Mouse (Mus musculus): ENCODE results near the gene Atp5d. TPM values are rescaled to one million over a fixed set of nuclear protein-coding genes. Genes with fewer than 3 reads are reported as not detected.

The Atp5d gene
- 827 and 861 TPM in 2 replicates for polyA plus RNA-seq (2016; fragmentation: Nextera tagmentation; extraction: Ambion mirVana)

DNA sequence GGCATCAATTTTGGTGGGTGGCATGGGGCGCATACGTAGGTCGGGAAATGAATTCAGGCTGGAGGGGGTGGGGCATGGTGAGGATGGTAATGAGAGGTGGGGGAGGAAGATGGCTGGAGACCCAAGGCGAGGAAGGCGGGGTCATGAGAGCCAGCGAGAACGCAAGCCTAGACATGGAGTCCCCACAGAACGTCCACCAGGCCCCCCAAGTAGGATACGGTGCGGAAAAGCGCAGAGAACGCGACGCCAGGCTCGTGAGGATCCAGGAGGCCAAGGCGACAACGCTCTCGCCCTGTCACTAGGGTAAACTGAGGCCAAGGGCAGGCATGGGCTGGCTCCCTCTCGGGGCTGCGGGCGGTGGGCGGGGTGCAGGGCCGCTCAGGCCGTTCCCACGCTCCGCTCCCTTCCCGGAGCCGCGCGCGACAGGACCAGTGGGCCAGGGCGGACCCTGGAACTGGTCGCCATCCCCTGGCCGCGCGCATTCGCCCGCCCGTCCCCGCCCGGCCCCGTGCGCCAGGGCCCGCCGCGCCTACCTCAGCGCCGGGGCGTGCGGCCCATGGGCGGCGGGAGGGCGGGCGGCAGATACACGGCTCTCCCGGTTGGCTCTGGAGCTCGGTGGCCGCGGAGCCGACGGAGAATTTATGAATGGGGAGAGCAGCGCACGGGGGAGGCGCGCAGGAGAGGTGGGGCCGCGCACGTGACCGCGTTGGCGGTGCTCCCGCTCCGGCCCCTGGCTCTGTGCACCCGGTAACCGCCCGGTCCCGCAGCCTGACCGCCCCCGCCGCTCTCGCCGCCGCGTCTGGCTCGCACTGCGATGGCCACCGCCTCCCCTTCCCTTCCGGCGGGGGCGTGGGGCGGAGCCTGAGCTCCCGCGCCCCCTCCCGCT is at the start of gene Atp5d:
Atp5d (plus strand) TSS at position 80 of the 886 bp plus-strand sequence.
- under 1% methylated on average over 85 of the region's 94 CpGs for WGBS
- peaks cover 50% of the 10 kb centered on the region for H3K4me1 ChIP-seq (replicated peaks)
- H3K27me3 ChIP-seq (replicated peaks): peaks cover 41% of the 10 kb centered on the region
- peak within 1 kb of the TSS; percentile 79 for H3K4me3 ChIP-seq
- 0 out of 2 replicates have a peak, but pooled peaks cover 4% of the 10 kb centered on the region for H3K9me3 ChIP-seq (replicated peaks)
- H3K4me2 ChIP-seq: peak within 1 kb of the TSS; percentile 100
- peak within 1 kb of the TSS; percentile 90 for H3K9ac ChIP-seq
- ATAC-seq (ENCODE audit: insufficient number of reproducible peaks, low FRiP score): peak; percentile 22
- H3K36me3 ChIP-seq: peaks cover 5% of the 10 kb centered on the region
- H3K27ac ChIP-seq (ENCODE audit: poor library complexity, severe bottlenecking): peak within 1 kb of the TSS; percentile 46; the same call in 1 of the 2 replicates

- H3K9ac ChIP-seq: 0 out of 2 replicates have a peak overlapping the region, but pooled peaks have one; percentile 16
- H3K27me3 ChIP-seq (replicated peaks): no peaks in the 10 kb centered on the region
- 38% methylated on average over 4 of the region's 4 CpGs for WGBS
- H3K4me3 ChIP-seq: no peak overlapping the region
- H3K9me3 ChIP-seq (replicated peaks): no peaks in the 10 kb centered on the region
- no peak overlapping the region for H3K27ac ChIP-seq (ENCODE audit: poor library complexity, severe bottlenecking)
- ATAC-seq (ENCODE audit: insufficient number of reproducible peaks, low FRiP score): no peak
- peaks cover 10% of the 10 kb centered on the region for H3K36me3 ChIP-seq
- no peak overlapping the region for H3K4me2 ChIP-seq
- H3K4me1 ChIP-seq (replicated peaks): peaks cover 51% of the 10 kb centered on the region
Observed at GRCm38 (mm10) chr10:80089146-80089545, 49.3 kb upstream of the Atp5d start.

- H3K9me3 ChIP-seq (replicated peaks): no peaks in the 10 kb centered on the region
- peaks cover 56% of the 10 kb centered on the region for H3K4me1 ChIP-seq (replicated peaks)
- no peak overlapping the region for H3K9ac ChIP-seq
- peaks cover 4% of the 10 kb centered on the region for H3K36me3 ChIP-seq
- no peak for ATAC-seq (ENCODE audit: insufficient number of reproducible peaks, low FRiP score)
- 89% methylated on average over 6 of the region's 6 CpGs for WGBS
- no peak overlapping the region for H3K4me3 ChIP-seq
- no peak overlapping the region for H3K27ac ChIP-seq (ENCODE audit: poor library complexity, severe bottlenecking)
- H3K27me3 ChIP-seq (replicated peaks): no peaks in the 10 kb centered on the region
- H3K4me2 ChIP-seq: no peak overlapping the region
Observed at GRCm38 (mm10) chr10:80091527-80091926, 46.9 kb upstream of the Atp5d start.

- no peak for ATAC-seq (ENCODE audit: insufficient number of reproducible peaks, low FRiP score)
Observed at GRCm38 (mm10) chr10:80092690-80093089, 45.7 kb upstream of the Atp5d start.

DNA sequence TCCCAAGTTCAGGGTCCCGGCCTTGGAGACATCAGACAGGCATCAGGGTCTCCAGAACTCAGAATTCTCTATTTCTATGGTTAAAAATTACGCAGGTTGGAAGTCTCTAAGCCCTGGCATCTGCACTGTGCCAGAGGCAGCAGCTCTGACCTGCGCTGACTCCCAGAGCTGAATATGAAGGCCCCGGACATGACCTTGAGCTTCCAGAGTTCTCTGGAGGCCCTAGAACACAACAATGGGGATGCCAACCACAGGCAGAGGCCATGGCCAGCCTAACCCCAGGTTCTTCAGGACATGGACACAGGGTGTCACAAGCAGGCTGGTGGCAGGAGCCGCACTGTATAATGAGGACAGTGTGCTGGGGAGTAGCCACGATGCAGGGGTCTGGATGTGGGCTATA is 44.3 kb upstream of the Atp5d start:
- Histone ChIP-seq H3K4me2 (no peak overlapping the region), H3K4me3 (no peak overlapping the region), H3K9ac (no peak overlapping the region), H3K27me3 (replicated peaks) (no peaks in the 10 kb centered on the region), H3K9me3 (replicated peaks) (no peaks in the 10 kb centered on the region), H3K36me3 (peaks cover 4% of the 10 kb centered on the region), H3K4me1 (replicated peaks) (peaks cover 68% of the 10 kb centered on the region), H3K27ac (ENCODE audit: poor library complexity, severe bottlenecking) (no peak overlapping the region)
- ATAC-seq (ENCODE audit: insufficient number of reproducible peaks, low FRiP score): no peak
- WGBS: 85% methylated on average over 6 of the region's 6 CpGs

More at GRCm38 (mm10) chr10:80092690-80093089, 45.7 kb upstream of the Atp5d start:
- Histone ChIP-seq H3K4me2 (no peak overlapping the region), H3K36me3 (peaks cover 4% of the 10 kb centered on the region), H3K9me3 (replicated peaks) (no peaks in the 10 kb centered on the region), H3K9ac (peak overlapping the region; percentile 11; the same call in 1 of the 2 replicates), H3K4me3 (no peak overlapping the region), H3K27ac (ENCODE audit: poor library complexity, severe bottlenecking) (no peak overlapping the region), H3K27me3 (replicated peaks) (no peaks in the 10 kb centered on the region), H3K4me1 (replicated peaks) (peaks cover 59% of the 10 kb centered on the region)
- 84% methylated on average over 5 of the region's 5 CpGs for WGBS

DNA sequence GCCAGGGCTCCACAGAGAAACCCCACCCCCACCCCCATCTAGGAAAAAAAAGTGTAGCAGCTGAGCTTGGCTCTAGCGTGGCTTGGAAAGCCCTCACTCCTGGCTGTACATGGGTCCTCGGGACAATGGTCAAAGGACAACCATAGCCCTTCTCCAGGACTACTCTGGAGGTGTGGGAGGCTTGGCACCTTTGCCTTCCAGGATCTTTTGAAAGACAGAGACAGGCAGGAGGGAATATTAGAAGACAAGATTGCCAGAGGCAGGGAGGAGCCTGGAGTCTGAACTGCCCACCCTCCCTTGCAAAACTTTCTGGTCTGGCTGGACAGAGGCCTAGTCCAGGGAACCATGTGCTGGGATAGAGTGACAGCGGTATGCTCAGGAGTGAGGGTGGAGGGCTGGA is 43.7 kb upstream of the Atp5d start:
- WGBS: 76% methylated on average over 3 of the region's 3 CpGs
- Histone ChIP-seq H3K36me3 (peaks cover 4% of the 10 kb centered on the region), H3K27me3 (replicated peaks) (no peaks in the 10 kb centered on the region), H3K27ac (ENCODE audit: poor library complexity, severe bottlenecking) (no peak overlapping the region), H3K4me3 (no peak overlapping the region), H3K9ac (no peak overlapping the region), H3K4me2 (no peak overlapping the region), H3K9me3 (replicated peaks) (no peaks in the 10 kb centered on the region), H3K4me1 (replicated peaks) (peaks cover 74% of the 10 kb centered on the region)
- ATAC-seq (ENCODE audit: insufficient number of reproducible peaks, low FRiP score): no peak

GRCm38 (mm10) chr10:80095547-80095946 is 42.9 kb upstream of the Atp5d start:
- H3K4me1 ChIP-seq (replicated peaks): peaks cover 82% of the 10 kb centered on the region
- no peak for ATAC-seq (ENCODE audit: insufficient number of reproducible peaks, low FRiP score)
- no peaks in the 10 kb centered on the region; the same call in none of the 2 replicates for H3K36me3 ChIP-seq

DNA sequence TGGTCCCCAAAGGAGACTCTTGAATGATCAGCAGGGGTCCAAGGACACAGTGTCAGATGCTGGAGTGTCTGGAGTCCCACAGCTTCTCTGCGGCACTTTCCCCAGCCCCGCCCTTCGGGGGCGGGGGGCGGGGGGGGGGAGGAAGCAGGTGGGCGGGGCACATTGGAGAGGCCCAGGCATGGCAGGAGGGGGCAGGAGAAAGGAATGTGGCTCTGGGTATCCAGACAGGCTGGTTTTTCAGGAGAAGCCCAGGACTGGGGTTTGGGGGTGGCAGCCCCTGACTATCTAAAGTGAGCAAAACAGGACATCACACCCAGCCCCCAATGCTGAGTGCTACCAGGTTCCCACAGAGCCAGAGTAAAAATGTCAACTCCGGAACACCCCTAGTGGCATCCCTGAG is 41.2 kb upstream of the Atp5d start:
- WGBS: 10% methylated on average over 7 of the region's 7 CpGs
- Histone ChIP-seq H3K27me3 (replicated peaks) (no peaks in the 10 kb centered on the region), H3K36me3 (no peaks in the 10 kb centered on the region), H3K4me1 (replicated peaks) (peaks cover 94% of the 10 kb centered on the region), H3K9ac (0 out of 2 replicates have a peak overlapping the region, but pooled peaks have one; percentile 34), H3K9me3 (replicated peaks) (no peaks in the 10 kb centered on the region), H3K4me2 (peak overlapping the region; percentile 42), H3K27ac (ENCODE audit: poor library complexity, severe bottlenecking) (peak overlapping the region; percentile 19), H3K4me3 (no peak overlapping the region)
- peak; percentile 40; the same call in 1 of the 2 replicates for ATAC-seq (ENCODE audit: insufficient number of reproducible peaks, low FRiP score)

More at GRCm38 (mm10) chr10:80095547-80095946, 42.9 kb upstream of the Atp5d start:
- Histone ChIP-seq H3K27ac (ENCODE audit: poor library complexity, severe bottlenecking) (no peak overlapping the region), H3K4me2 (no peak overlapping the region), H3K9ac (peak overlapping the region; percentile 49), H3K4me3 (no peak overlapping the region), H3K9me3 (replicated peaks) (no peaks in the 10 kb centered on the region), H3K27me3 (replicated peaks) (no peaks in the 10 kb centered on the region)
- WGBS: 84% methylated on average over 5 of the region's 5 CpGs

- WGBS: 78% methylated on average over 5 of the region's 5 CpGs
Observed at GRCm38 (mm10) chr10:80098630-80099029, 39.8 kb upstream of the Atp5d start.

GRCm38 (mm10) chr10:80100982-80101381 is 37.5 kb upstream of the Atp5d start:
- Histone ChIP-seq H3K9ac (0 out of 2 replicates have a peak overlapping the region, but pooled peaks have one; percentile 93), H3K27ac (ENCODE audit: poor library complexity, severe bottlenecking) (no peak overlapping the region)

More at GRCm38 (mm10) chr10:80098630-80099029, 39.8 kb upstream of the Atp5d start:
- no peaks in the 10 kb centered on the region for H3K9me3 ChIP-seq (replicated peaks)
- H3K27ac ChIP-seq (ENCODE audit: poor library complexity, severe bottlenecking): no peak overlapping the region
- no peak overlapping the region for H3K4me3 ChIP-seq
- H3K27me3 ChIP-seq (replicated peaks): no peaks in the 10 kb centered on the region
- no peaks in the 10 kb centered on the region for H3K36me3 ChIP-seq
- no peak overlapping the region for H3K4me2 ChIP-seq
- H3K9ac ChIP-seq: no peak overlapping the region
- ATAC-seq (ENCODE audit: insufficient number of reproducible peaks, low FRiP score): no peak
- H3K4me1 ChIP-seq (replicated peaks): peaks cover 89% of the 10 kb centered on the region

DNA sequence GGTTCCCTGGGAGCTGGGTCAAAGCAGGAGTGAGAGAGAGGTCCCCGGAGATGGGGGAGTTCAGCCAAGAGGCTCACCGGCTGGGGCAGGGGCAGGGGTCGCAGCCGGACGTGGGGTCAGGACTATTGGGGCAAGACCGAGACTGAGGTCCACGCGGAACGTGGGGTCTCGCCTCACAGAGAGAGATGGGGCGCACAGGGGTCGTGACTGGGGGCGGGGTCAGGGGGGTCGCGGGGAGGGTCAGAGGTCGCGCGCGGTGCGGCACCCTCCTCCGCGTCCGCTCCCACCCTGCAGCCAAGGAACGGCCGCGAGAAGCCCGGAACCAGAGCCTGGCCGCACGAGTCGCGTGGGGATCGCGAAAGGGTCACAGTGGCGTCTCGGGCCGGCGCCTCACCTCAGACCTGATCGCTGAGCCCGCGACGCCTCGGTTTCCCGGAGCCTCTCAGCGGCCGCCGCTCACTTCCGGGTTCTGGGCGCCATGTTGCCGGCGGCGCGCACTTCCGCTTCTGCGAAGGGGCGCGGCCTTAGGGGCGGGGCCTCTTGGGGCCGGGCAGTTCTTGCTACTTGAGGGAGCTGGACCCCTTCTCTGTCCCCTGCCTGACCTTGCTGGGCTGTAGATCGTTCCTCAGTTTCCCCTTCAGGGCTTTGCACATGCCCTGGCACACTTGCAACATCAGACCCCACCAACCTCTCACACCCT is 36.1 kb upstream of the Atp5d start:
- Histone ChIP-seq H3K9ac (peak overlapping the region; percentile 93), H3K27me3 (replicated peaks) (no peaks in the 10 kb centered on the region), H3K4me3 (peak overlapping the region; percentile 94), H3K27ac (ENCODE audit: poor library complexity, severe bottlenecking) (peak overlapping the region; percentile 57), H3K4me1 (replicated peaks) (peaks cover 54% of the 10 kb centered on the region), H3K36me3 (no peaks in the 10 kb centered on the region), H3K9me3 (replicated peaks) (no peaks in the 10 kb centered on the region), H3K4me2 (peak overlapping the region; percentile 98)
- whole genome bisulfite sequencing: under 1% methylated on average over 54 of the region's 59 CpGs
- ATAC-seq (ENCODE audit: insufficient number of reproducible peaks, low FRiP score): peak; percentile 89

More at GRCm38 (mm10) chr10:80100982-80101381, 37.5 kb upstream of the Atp5d start:
- Histone ChIP-seq H3K4me1 (replicated peaks) (peaks cover 68% of the 10 kb centered on the region), H3K36me3 (no peaks in the 10 kb centered on the region), H3K9me3 (replicated peaks) (no peaks in the 10 kb centered on the region), H3K4me3 (peak overlapping the region; percentile 94), H3K27me3 (replicated peaks) (no peaks in the 10 kb centered on the region), H3K4me2 (peak overlapping the region; percentile 98)
- no peak for ATAC-seq (ENCODE audit: insufficient number of reproducible peaks, low FRiP score)
- 35% methylated on average over 11 of the region's 11 CpGs for WGBS
